Mouse (Mus musculus): Measurements from ENCODE around the gene Tuba8. TPM values are rescaled to one million over a fixed set of nuclear protein-coding genes. Genes with fewer than 3 reads are reported as not detected.

The Tuba8 gene
- total RNA-seq, 1 experiment from 2014 or later: 17.5 TPM

DNA sequence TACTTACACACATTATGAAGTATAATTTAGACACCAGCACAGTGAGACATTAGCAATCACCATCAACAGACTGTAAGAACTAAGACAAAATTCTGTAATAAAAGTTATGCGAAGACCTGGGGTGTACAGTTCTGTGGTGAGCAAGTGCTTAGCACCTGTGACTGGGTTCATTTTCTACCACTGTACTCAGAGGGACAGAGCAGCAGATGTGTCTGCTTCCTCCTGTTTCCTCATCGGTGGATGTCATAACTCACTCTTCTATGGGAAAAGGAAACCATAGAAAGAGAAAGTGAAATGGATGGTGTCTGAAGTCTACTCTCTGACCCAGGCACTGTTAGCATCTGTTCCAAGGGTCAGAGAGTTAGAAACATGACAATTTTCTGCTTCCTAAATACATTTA is 16.2 kb downstream of the Tuba8 start:
- no peak for DNase-seq

- DNase-seq: no peak
Observed at GRCm38 (mm10) chr6:121228421-121228820, 17.9 kb downstream of the Tuba8 start.

DNA sequence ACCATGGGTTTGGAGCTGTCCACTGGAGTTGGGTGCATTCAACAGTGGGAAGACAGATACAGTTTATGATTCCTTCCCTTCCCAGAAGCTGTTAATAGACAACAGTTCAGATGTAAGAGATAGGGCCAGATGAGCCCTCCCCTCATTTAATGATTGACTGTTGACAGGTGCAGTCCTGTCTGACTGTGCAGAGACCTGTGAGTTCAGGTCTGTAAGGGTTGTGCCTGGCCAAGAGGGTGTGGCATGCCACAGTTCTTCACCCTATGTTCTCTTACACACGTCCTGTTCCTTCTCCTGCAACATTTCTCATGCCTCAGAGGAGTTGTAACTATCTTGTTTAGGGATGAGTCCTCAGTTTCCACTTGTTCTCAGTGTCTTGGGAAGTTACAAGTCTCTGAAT is 22.2 kb downstream of the Tuba8 start:
- DNase-seq: no peak

- no peak for DNase-seq
Observed at GRCm38 (mm10) chr6:121236386-121236785, 25.9 kb downstream of the Tuba8 start.

DNA sequence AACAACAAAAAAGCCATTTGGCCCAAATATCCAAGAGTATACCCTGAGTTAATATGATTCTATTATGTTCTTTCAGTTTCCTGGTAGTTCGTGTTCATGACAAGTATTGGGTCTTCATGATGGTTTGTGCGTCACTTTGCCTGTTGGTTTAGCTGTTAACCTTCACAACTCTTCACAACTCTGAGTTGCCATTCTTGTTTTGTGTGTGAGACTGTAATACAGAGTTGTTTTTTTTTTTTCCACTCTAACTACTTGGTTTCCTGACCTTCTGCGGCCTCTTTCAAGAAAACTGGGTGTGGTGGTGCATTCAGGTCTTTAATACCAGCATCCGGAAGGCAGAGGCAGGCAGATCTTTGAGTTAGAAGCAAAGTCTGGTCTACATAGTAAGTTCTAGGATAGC is 27.7 kb downstream of the Tuba8 start:
- no peak for DNase-seq

DNA sequence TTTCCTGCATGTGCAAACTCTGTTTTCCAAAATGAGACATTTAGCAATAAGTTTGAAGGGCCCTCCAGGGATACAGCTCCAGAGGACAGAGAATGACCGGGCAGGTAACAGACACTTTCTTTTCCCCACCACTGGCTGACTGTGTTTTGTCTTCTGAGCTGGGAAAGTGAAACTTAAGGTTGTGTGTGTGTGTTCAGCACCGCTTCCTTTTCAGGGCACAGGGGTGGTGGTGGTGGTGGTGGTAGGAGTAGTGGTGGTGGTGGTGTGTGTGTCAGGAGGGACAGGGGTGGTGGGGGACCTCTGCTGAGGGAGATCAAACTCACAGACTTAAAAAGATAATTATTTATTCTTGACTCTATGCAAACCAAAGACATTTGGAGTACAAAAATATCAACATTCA is 31.3 kb downstream of the Tuba8 start:
- no peak for DNase-seq

DNA sequence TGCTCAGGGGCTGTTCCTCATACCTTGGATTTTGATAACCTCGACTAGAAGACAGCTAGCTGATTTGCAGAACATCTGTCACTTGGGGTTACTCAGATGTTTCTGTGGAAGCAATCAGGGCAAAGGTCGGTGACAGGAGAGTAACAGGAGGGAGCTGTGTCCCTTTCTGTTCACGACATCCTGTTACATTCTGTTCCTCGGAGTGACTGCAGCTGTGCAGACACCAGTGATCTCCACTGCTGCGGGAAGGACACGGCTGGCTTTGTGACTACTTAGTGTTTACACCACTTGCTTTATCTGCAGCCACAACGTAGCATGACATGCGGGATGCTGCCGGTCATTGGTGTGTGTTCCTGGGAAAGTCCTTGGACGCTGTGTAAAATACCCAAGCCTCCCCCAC is 32.7 kb downstream of the Tuba8 start:
- no peak for DNase-seq

DNA sequence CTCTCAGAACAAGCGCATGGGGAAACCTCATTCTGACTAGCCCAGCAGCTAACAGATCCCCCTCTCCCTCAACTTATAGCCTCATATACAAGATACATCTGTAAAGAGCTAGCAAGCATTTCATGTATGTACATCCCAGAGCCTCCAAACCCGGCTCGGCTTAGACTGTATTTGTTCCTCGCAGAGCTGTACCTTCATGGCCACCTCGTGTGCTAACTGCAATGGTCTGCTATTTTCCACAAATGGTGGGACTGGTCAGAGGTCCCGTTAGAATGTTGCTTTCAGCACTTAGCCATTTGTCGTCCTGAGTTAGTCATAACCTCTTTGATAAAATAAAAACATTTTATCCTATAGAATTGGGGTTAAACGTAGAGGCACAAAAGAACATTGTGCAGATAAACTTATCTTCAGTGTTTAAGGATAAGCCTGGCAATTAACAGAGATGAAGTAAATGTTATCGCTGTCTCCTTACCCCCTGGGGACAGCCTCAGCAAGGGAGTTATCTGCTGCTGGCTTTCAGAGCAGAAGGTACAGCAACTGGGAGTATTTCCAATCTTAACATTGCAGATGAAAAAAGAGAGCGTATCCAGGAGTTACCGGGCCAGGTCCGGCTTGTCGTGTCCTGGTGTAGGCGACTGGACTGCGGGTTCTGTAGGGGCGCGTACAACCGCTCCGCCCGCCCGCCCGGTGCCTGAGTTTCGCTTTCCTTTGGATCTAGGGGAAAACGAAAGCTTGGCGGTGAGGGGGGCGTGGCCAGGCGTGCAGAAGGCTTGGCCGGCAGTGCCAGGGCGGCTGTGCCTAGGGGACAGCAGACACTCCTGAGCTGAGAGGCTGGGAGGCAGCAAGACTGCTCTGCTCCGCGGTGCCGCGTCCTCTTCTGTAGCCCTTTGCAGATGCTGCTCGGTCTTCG is 34.9 kb downstream of the Tuba8 start, which contains the start of gene Usp18:
TSS of gene Usp18 (plus strand) at position 780 of the 910 bp plus-strand sequence.
- DNase-seq: peak; percentile 97

GRCm38 (mm10) chr6:121246037-121246361 is 35.5 kb downstream of the Tuba8 start:
- DNase-seq: no peak

- DNase-seq: no peak
Observed at GRCm38 (mm10) chr6:121250406-121250805, 39.9 kb downstream of the Tuba8 start.

DNA sequence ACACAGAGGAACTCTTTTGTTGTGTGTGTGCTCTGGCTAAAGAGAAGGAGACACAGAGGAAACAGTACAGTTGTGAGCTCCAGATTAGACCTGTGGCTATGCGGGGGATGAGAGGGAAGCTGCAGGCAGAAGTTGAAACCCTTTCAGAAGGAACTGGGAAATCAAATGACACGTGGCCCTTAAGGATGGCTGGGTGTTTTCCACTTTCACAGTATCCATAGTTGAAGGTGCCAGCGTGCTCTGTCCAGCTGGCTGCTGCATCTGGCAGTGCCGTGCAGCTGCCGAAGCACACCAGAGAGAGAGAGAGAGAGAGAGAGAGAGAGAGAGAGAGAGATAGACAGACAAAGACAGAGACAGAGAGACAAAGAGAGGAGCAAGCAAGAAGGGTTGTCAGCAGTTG is 40.8 kb downstream of the Tuba8 start:
- no peak for DNase-seq

- DNase-seq: peak; percentile 83
Observed at GRCm38 (mm10) chr6:121260548-121260947, 50.1 kb downstream of the Tuba8 start.

- DNase-seq: no peak
Observed at GRCm38 (mm10) chr6:121261233-121261632, 50.7 kb downstream of the Tuba8 start.

DNA sequence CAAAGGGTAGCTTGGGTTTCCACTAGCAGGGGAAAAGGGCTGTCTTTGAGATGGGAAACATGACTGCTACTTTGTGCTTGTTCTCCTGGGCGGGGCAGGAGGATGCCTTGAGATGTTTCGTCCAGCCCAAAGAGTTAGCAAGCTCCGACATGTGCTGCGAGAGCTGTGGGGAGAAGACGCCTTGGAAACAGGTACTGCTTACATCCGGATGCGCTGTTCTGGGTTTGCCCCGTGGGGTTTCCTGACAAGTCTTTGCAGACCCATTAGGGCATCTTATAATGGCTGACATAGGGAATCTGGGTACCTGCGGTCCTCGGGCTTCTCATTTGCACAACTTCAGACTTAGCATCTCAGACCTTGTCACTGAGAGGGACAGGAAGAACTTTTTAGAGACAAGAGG is 51.5 kb downstream of the Tuba8 start:
- no peak for DNase-seq

- DNase-seq: no peak
Observed at GRCm38 (mm10) chr6:121262496-121262895, 52.0 kb downstream of the Tuba8 start.

DNA sequence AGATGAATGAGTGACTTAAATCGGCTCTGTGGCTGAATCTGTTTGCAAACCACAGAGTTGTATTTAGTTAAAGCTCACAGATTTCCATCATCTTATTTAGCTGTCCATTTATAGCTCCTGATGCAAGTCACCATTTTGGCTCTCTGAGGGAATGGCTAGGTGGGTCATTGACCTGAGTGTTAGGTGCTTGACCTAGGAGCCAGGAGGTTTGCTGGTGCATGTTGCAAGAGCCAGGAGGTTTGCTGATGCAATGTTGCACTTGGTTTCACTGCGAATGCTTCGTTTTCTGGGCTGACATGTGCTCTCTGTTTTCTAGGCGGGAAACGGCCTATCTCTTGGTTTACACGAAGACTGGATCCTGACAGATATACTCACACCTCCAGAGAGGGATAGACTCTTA is 59.7 kb downstream of the Tuba8 start:
- no peak for DNase-seq

DNA sequence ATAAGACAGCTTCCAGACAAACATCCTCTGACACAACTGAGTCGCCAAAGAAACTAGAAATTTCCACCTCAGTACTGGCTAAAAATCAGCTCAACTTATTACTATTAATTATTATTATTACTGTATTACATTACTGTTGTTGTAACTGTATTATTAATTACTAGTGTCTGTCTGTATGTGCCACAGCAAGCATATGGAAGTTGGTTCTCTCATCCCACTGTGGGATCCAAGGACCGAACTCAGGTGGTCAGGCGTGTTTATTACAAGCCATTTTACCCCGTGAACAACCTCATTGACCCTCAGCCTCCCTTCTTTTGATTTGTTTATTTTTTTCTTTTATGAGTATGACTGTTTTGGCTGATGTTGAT is 61.2 kb downstream of the Tuba8 start:
- DNase-seq: no peak

DNA sequence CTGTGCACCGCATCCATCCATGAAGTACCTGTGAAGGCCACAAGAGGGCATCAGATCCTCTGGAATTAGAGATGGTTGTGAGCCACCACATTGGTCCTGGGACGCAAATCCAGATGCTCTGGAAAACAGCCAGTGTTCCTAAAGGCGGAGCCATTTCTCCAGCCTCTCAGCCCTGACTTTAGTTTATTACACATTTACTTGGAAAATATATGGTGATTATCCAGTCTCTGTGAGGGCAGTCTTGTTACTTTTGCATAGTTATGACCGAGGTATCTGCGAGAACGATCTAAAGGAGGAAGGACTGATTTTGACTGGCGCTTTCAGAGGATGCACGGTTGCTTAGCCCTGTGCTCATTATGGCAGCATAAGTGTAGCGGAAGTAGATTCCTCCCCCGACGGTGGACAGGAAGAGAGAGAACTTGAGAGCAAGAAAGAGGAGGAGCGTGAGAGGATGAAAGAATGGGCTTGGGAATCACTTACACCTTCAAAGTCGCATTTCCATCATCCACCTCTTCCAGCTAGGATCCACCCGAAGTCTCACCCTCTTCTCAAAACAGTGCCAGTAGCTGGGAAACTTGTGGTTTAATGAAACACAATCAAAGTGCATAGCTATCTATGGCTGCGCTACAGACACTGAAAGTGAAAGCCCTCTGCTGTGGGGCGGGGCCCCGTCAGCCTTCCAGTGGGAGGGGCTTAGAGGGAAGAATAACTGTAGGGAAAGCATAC is 61.7 kb downstream of the Tuba8 start:
- peak; percentile 86 for DNase-seq

DNA sequence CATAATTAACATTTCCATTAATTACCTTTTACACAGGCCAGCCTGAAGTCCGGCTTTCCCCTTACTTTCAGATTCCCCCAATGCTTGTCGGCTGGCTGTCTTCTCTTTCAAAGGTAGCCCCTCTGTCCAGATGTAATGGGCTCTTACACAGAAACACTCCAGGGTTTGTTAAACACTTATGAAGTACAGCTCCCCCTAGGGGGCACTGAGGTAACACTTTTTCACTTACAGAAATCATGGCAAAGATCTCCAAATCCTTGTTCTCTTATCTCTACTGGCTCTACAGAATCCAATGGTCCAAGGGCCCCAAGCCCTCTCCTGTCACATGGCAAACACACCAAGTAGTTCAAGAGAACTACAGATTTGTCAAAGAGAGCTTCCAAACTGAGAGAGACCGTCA is 63.9 kb downstream of the Tuba8 start:
- peak; percentile 55 for DNase-seq
